Mouse (Mus musculus) mature B cell (primary cell): Measurements from ENCODE around the gene Zfp384.
"Not testable (repeated sequence)": the region's sequence is repeated elsewhere in the genome, so short reads cannot be mapped to it uniquely, and the experiment has no call there.

Experiments used
- in situ Hi-C: fragments of 300-500 bp; cut with MboI; formaldehyde crosslinking; loops from 2 replicates; pipeline ENCODE4 v1.14.3; 2019

The Zfp384 gene

DNA sequence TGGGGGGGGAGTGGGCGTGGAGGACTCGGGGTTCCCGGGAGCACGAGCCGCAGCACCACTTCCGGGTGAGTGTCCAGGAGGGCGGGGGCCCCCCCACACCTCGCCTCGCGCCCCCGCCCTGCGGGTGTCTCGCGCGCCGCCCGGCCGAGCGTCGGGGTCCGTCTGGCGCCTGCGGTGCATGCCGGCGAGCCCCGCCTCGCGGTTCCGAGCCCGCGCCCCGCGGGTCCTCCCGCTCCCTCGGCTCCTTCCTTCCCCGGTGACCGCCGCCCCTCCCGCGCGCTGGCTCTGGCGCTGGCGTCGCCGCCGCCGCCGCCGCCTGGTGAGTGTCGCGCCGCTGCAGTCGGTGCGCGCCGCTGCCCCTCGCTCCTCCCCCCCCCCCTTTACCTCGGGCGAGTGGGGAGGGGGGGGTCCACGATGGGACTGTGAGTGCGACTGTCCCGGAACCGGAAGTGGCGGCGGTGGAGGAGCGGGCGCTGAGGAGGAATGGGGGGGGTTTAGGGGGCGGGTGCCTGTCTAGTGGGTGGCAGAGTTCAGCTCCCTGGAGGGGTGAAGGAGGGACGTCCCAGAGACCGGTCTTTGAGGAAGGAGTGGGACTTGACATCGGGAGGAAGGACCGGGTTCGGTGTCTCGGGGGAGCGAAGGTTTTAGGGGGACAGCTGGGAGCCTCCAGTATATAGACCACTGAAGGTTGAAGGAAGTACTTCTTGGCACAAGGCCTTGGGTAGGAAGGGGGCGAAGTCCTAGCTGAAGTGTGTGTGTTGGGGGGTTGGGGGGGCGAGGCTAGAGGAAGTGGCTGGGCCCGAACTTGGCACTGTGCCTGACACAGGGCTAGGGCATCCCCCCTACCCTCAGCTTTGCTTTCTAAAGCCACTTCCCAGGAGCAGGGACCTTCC is 482 bp downstream of the Zfp384 start:
- in situ Hi-C loops, result no loop called here

DNA sequence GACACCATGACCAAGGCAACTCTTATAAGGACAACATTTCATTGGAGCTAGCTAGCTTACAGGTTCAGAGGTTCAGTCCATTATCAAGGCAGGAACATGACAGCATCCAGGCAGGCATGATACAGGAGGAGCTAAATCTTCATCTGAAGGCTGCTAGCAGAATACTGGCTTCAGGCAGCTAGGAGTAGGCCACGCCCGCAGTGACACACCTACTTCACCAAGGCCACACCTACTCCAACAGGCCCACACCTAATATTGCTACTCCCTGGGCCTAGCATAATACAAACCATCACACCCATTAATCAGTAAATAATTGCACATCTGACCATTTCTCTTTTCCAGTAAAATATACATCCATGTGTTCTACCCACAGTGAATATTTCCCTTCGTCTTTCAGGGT is 8.7 kb downstream of the Zfp384 start:
- in situ Hi-C loops, result no loop called here

DNA sequence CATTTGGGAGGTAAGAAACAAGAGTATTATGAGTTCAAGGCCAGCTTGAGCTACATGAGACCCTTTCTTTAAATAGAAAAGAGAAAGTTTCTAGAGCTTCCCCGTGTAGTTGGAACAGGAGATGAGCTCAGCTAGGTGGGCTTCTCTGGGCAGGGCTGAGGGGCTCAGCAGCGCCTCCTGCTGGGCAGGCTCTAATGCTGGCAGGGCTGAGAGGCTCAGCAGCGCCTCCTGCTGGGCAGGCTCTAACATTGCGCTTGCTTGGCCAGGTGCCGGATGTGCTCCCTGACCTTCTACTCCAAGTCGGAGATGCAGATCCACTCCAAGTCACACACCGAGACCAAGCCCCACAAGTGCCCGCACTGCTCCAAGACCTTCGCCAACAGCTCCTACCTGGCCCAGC is 21.6 kb downstream of the Zfp384 start:
- in situ Hi-C loops, result loop anchor here (10.0 kb wide), 1 partner anchor 316 kb away; the partner anchor contains the start of genes Emg1 and Phb2

DNA sequence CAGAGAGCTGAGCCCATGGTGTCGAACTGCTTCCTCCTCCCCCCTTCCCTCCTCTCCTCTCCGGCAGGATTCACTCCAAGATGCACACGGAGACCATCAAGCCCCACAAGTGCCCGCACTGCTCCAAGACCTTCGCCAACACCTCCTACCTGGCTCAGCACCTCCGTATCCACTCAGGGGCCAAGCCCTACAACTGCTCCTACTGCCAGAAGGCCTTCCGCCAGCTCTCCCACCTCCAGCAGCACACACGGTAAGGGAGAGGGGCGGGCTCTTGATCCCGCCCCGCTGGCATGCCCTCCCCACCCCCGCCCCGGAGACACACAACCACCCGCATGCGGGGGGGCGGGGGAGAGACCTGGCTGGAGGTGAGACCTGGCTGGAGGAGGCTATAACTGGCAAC is 22.7 kb downstream of the Zfp384 start:
- in situ Hi-C loops, result loop anchor here (10.0 kb wide), 1 partner anchor 317 kb away; the partner anchor contains the start of genes Emg1 and Phb2

DNA sequence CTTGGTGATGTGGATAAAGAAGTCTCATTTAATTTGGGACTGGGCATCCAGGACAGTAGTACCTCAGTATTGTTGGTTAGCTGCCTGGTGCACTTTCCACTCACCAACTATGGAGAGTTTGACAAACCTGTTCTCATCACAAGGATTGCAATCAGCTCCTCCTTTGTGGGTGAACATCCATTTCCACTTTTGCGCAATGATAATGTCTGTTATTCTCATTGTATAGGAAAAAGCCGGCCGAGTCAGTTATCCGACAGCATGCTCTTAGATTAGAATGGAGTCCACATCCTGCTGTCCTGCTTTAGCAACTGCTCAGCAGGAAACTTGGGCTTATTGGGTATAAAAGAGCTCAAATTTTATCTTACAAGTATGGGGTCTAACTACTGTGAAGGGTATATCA is 29.7 kb downstream of the Zfp384 start:
- in situ Hi-C loops, result loop anchor here (10.0 kb wide), 1 partner anchor 324 kb away; the partner anchor contains the start of genes Emg1 and Phb2

DNA sequence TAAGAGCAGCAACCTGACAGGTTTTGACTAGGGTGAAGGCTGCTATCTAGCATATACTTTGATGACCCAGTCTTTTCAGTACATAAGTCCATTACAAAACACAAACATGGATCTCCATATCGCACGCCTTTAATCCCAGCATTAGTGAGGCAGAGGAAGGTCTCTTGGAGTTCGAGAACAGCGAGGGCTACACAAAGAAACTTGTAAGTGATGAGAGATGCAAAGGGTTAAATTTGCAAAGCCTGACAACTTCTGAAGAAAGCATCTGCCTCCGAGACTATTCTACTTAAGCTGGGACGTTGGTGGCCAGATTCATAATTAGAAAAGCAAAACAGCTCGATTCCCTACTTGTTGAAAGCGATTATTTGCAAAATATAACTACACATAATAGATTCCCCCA is 30.2 kb downstream of the Zfp384 start:
- in situ Hi-C loops, result loop anchor here (10.0 kb wide), 1 partner anchor 324 kb away; the partner anchor contains the start of genes Emg1 and Phb2

DNA sequence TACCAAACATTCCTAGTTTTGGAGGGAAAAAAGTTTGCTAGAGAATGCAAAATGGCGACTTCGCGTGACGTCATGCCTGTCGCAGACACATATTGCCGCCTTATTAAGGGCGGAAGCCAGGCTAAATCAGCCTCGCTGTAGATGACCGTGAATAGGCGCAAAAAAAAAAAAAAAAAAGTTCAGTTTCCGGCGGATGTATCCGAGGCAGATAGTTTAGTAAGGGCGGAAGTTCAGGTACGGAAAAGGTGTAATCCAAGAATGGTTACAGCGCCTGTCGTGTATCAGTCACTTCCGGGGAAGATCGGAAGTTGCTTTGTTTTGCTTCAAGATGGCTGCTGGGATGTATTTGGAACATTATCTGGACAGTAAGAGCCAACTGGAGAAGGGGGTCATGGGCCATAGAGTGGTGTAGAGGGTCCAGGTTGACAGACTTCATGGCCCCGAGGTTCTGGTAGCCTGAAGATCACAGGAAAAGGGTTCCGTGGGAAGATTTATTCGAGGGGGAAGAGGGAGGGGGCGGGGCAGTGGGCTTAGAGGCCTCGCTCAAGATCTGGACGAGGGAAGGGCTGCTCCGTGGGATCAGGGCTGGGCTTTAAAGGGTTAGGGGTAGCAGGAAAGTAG is 30.7 kb downstream of the Zfp384 start, which contains the start of gene Ing4:
TSS of gene Ing4 (plus strand) at position 228 of the 621 bp plus-strand sequence.
- in situ Hi-C loops, result loop anchor here (10.0 kb wide), 1 partner anchor 325 kb away; the partner anchor contains the start of genes Emg1 and Phb2

DNA sequence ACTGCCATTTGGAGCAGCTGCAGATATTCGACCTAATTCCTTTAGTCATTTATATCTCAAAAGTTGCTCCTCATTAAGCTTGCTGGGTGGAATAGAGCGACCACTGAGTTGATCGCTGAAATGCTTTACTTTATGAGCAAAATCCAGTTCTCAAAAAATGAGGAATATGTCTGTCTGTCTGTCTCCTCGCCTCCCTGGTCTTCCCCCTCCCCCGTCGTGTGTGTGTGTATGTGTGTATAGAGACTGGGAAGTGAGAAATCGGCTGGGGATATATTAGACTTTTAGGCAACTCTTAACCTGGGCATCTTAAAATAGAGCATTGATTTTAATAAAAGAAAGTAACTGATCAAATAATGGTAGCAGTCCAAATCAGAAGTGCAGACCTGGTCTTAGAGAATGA is 31.3 kb downstream of the Zfp384 start:
- in situ Hi-C loops, result no loop called here

DNA sequence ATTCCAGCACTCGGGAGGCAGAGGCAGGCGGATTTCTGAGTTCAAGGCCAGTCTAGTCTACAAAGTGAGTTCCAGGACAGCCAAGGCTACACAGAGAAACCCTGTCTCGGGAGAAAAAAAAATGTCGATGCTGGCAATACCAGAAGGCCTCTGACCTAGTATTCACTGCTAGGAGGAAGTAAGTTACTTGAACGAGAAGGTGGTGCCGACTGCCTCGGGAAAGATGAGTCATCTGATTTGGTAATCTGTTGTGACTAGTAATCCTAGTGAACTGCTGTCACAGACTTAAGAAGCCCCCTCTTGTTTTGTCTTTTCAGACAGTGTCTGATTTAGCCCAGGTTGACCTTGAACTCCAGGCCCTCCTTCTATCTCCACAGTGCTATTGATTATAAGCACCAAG is 32.1 kb downstream of the Zfp384 start:
- in situ Hi-C loops, result no loop called here

DNA sequence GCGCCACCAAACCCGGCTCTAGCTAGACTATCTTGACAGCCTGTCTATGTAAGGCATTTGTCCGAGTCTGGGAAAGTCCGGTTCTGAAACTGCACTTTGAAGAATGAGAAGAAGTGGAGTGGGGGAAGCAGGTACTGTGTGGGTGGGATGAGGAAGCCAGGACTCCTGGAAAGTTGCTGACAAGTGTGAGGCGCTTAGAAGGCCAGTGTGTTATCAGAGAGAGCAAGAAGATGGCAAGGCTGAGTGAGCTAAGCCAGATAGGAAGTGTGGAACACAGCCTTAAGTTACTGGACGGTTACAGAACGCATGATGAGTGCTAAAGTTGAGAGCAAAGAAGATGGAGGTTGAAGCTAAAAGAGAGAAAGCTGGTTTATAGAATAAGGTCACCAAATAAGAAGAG is 33.1 kb downstream of the Zfp384 start:
- in situ Hi-C loops, result no loop called here

DNA sequence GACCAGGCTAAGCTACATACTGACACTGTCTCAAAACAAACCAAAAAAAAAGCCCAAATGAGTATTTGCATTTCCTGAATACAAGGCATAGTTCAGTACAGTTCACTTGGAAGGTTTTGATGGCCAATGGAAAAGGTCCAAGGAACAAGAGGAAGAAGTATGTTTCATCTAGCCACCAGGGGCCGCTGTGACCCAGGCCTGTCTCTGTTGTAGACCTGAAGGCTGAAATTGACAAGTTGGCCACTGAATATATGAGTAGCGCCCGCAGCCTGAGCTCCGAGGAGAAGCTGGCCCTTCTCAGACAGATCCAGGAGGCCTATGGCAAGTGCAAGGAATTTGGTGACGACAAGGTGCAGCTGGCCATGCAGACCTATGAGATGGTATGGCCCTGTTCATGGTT is 37.7 kb downstream of the Zfp384 start:
- in situ Hi-C loops, result loop anchor here (5.0 kb wide), 1 partner anchor 36 kb away; no protein-coding TSS in a partner anchor

DNA sequence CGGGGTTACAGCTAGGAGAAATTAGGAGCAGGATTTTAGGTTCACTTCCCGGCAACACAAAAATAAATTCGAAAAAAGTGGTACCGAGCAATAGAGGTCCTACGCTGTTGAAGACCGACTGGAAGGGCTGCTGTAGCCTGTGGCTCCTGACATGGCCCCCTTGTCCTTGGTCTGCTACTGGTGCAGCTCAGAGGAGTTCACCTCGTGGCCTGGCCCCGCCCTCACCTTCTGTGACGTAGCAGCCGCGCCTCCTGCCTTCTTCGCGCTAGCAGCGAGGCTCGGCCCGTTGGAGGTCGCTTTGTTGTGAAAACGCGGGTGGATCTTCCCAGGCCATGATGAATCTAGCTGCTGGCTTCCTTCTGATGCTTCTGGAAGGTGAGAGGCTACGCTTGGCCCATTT is 40.7 kb downstream of the Zfp384 start, which contains the start of gene Acrbp:
TSS of gene Acrbp (plus strand) at position 12 of the 400 bp plus-strand sequence.
- in situ Hi-C loops, result loop anchor here (5.0 kb wide), 1 partner anchor 33 kb away; no protein-coding TSS in a partner anchor

DNA sequence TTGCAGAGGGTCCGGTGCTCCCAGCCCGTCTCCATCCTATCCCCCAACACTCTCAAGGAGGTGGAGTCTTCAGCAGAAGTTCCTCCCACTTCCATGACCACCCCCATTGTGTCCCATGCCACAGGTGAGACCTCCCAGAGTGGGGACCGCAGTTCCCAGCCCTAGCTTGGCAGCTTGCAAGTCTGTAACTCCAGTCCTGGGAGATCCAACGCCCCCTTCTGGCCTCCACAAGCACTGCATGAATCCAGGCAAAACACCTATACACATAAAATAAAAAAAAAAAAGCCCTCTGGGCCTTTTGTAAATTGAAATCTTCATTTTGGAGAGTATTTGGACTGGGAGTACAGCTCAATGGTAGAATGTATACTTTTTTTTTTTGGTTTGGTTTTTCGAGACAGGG is 42.3 kb downstream of the Zfp384 start:
- in situ Hi-C loops, result no loop called here

DNA sequence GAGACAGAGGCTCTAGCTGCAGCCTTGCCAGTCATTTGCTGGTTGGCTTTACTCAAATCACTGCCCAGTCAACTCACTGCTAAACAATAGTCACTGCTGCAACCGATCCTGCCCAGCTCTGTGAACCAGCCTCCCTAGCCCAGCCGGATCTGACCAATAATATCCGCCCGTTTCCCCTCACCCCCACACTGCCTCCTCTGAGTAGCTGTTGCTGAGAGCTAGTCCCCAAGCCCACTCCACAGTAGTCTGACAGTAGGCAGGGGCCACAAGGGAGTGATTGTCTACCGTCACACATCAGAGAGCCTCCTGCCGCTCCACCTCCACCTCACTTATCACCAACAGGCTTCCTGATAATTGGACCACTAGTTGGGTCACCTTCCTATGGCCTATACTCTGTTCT is 52.5 kb downstream of the Zfp384 start:
- in situ Hi-C loops, result no loop called here

DNA sequence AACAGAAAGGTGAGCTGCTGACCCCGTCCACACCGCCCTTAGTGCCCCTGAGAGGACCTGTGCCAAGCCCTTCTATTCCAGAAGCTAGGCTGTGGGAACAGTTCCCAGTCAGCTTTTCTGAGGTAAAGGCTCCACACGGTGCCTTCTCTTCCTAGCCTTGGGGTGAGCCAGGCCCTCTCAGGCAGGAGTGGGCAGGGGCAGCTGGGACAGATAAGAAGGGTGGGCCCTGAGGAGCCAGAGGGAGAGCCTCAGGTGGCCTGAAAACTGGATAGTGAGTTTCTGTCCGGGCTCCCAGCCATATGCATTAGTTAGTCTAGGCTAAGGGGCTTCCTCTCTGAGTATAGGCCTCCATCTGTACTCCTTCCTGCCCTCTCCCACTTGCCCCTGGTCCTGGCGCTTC is 53.6 kb downstream of the Zfp384 start:
- in situ Hi-C loops, result no loop called here

DNA sequence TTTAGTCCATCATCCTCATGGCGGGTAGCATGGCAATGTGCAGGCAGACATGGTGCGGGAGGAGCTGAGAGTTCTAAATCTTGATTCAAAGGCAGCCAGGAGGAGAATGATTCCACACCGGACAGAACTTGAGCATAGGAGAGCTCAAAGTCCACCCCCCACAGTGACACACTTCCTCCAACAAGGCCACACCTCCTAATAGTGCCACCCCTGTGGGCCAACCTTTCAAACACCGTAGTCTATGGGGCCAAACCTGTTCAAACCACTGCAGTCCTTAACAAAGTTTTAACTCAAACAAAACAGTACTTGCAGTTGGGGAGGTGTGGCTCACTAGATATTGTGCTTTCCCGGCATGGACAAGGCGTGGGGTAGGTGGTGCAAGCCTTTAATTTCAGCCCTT is 55.0 kb downstream of the Zfp384 start:
- in situ Hi-C loops, result no loop called here

DNA sequence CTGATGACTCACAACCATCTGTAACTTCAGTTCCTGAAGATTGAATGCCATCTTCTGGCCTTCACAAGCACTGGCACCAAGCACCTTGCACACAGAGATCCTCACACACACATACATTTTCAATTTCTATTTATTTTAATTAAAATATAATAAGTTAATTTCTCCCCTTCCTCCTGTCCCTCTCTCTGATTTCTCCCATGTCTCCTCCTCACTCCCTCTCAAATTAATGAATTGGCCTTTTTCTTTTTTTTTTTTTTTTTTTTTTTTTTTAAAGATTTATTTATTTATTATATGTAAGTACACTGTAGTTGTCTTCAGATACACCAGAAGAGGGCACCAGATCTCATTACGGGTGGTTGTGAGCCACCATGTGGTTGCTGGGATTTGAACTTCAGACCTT is 56.3 kb downstream of the Zfp384 start:
- in situ Hi-C loops, result not testable (repeated sequence)

DNA sequence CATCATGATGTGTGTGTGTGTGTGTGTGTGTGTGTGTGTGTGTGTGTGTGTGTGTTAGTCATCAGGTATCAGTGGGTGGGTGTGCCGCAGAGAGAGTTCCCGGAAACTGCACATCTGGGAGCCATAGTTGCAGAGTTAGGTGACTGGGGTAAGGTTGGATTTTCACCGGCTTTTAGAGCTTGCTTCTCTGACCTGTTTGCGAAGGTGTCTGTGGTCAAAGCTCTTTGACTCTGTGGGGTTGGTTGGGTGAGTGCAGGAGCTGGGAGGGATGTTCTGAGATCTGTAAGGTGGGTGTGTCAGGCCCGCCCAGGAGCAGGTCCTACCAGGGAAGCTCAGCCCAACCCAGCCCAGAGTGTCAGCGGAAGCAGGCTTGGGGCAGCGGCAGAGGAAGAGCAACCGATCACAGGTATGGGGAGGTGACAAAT is 58.6 kb downstream of the Zfp384 start, which contains the start of gene Lpar5:
TSS of gene Lpar5 (plus strand) at position 350 of the 425 bp plus-strand sequence.
- in situ Hi-C loops, result no loop called here

DNA sequence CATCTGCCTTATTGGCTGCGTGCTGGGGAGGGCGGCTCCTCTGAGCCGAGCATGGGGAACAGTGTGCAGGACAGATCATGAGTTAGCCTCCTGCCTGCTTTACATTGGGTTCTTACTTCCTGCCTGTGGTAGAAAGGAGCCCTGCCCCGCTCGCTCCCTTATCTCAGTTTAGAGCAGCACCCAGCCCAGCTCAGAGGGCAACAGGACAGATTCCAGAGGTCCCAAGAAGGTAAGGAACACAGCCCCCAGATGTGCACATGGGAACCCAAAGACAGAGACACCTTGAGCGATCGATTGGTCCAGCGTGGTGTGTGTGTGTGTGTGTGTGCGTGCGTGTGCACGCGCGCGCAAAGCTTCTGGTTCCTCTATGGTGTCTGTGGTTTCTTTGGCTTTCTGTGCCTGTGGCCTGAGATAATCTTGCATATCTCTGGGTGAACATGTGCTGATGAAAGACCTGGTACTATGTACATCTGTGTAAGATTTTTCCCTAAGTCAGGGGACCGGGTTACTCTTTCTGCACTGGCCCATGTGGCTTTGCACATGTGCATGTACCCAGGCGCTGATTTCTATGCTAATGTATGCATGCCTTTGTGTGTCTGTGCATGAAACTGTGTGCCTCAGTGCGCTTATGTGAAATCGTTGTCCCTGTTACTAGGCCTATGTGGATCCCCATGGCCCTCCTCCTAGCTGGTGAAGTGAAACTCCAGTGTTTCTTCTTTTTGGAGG is 62.4 kb downstream of the Zfp384 start:
- in situ Hi-C loops, result no loop called here

DNA sequence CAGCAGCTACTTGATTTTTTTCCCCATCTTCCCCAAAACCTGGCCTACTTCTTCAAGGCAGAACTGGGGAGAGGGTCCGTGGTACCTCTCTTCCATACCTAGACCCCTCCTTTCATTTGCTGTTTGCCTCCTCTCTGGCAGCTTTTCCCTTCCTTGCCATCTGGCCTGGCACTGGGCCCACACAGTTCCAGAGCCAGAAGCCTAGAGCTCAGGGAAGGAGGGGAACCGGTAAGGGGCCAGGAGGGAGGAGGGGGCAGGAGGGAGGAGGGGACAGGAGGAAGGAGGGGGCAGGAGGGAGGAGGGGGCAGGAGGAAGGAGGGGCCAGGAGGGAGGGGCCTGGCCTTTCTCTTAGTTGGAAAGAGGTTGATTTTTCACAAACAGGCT is 62.9 kb downstream of the Zfp384 start:
- in situ Hi-C loops, result no loop called here

DNA sequence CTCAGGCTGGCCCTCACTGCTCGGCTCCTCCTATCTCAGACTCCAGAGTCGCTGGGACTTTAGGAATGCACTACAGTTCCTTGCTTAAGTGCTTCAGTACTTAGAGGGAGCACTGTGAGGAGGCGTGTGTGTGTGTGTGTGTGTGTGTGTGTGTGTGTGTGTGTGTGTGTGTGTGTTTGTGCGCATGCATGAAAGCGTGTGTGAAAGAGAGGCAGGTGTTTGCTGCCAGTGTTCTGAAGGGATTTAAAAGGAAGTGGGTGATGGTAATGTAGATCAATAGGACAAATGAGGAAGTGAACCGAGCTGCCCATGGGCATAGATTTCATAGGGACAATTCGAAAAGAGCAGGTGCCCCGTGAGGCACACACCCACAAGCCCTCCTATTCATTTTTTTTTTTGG is 64.9 kb downstream of the Zfp384 start:
- in situ Hi-C loops, result no loop called here

DNA sequence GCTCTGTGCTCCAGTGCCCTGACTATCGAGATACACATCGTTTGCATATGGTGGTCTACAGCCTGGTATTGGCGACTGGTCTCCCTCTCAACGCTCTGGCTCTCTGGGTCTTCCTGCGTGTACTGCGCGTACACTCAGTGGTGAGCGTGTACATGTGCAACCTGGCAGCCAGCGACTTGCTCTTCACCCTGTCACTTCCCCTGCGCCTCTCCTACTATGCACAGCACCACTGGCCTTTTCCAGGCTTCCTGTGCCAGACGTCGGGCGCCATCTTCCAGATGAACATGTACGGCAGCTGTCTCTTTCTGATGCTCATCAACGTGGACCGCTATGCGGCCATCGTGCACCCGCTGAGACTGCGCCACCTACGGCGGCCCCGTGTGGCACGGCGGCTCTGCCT is 72.4 kb downstream of the Zfp384 start:
- in situ Hi-C loops, result loop anchor here (5.0 kb wide), 1 partner anchor 34 kb away; the partner anchor contains the start of gene Acrbp
